Mouse (Mus musculus) embryonic facial prominence, embryonic 12.5 days (tissue): ENCODE data around the gene Gm10644. TPM values are rescaled to one million over a fixed set of nuclear protein-coding genes. Genes with fewer than 3 reads are reported as not detected.

ENCODE experiments used
- ATAC-seq: fragments of 200-750 bp; cut with Nextera tagmentation; 2 replicates; pipeline ENCODE4 v1.8.0; 2017; ENCODE audit not compliant: insufficient number of reproducible peaks, insufficient read depth, low FRiP score, low TSS enrichment
- H3K27ac ChIP-seq: fragments of 300-500 bp; sonication (generic); 2 replicates; pipeline ENCODE4 v1.5.1; 2016; ENCODE audit warnings: mild to moderate bottlenecking
- H3K27me3 ChIP-seq: fragments of 300-500 bp; sonication (generic); 2 replicates; pipeline ENCODE4 v1.6.1; 2016; ENCODE audit warnings: mild to moderate bottlenecking, moderate library complexity
- H3K36me3 ChIP-seq: fragments of 300-500 bp; sonication (generic); 2 replicates; pipeline ENCODE4 v1.6.1; 2016; ENCODE audit warnings: mild to moderate bottlenecking
- H3K4me1 ChIP-seq: fragments of 300-500 bp; sonication (generic); 2 replicates; pipeline ENCODE4 v1.6.1; 2016
- H3K4me2 ChIP-seq: fragments of 300-500 bp; sonication (generic); replicated peaks from 2 replicates; pipeline ENCODE4 v1.6.1; 2016; ENCODE audit warnings: mild to moderate bottlenecking, moderate library complexity
- H3K4me3 ChIP-seq: fragments of 300-500 bp; sonication (generic); 2 replicates; pipeline ENCODE4 v1.5.1; 2016; ENCODE audit warnings: mild to moderate bottlenecking
- H3K9ac ChIP-seq: fragments of 300-500 bp; sonication (generic); 2 replicates; pipeline ENCODE4 v1.6.1; 2016; ENCODE audit warnings: mild to moderate bottlenecking, moderate library complexity
- H3K9me3 ChIP-seq: fragments of 300-500 bp; sonication (generic); 2 replicates; pipeline ENCODE4 v1.6.1; 2016; ENCODE audit warnings: mild to moderate bottlenecking, moderate library complexity
- WGBS: fragments of 180-500 bp; shearing (Covaris S2); methylation state at CpG from one replicate; pipeline ENCODE4 v1.1.7; 2016; 5-methylcytosine and 5-hydroxymethylcytosine counted together
- polyA plus RNA-seq: library from polyadenylated mRNA; unstranded; fragments of >200 nt; fragmentation: Nextera tagmentation; extraction: Ambion mirVana; gene quantifications from 2 replicates; pipeline ENCODE4 v1.2.1, GENCODE M21; 2016

Gm10644 gene
- polyA plus RNA-seq, 1 experiment from 2014 or later = 0.79 TPM

- WGBS = 8% methylated on average over 14 of the region's 14 CpGs
- H3K36me3 ChIP-seq = 0 out of 2 replicates have a peak, but pooled peaks cover 5% of the 10 kb centered on the region
- 0 out of 2 replicates have a peak overlapping the region, but pooled peaks have one; percentile 1 for H3K27ac ChIP-seq
- H3K4me2 ChIP-seq = peak overlapping the region; percentile 77
- peak overlapping the region; percentile 94 for H3K9ac ChIP-seq
- peak overlapping the region; percentile 96 for H3K4me3 ChIP-seq
- H3K9me3 ChIP-seq = no peaks in the 10 kb centered on the region
- no peak for ATAC-seq
- peaks cover 47% of the 10 kb centered on the region for H3K4me1 ChIP-seq
- no peaks in the 10 kb centered on the region for H3K27me3 ChIP-seq
These were observed 53.2 kb downstream of the Gm10644 start for GRCm38 (mm10) chr8:83901566-83902485.

GRCm38 (mm10) chr8:83900957-83901270 lies 54.1 kb downstream of the Gm10644 start:
- WGBS = under 1% methylated on average over 40 of the region's 40 CpGs
- Histone ChIP-seq H3K36me3 (no peaks in the 10 kb centered on the region), H3K27ac (peak overlapping the region; percentile 99)

GRCm38 (mm10) chr8:83900266-83900956 lies 54.6 kb downstream of the Gm10644 start:
- peaks cover 6% of the 10 kb centered on the region; the same call in 1 of the 2 replicates for H3K27me3 ChIP-seq
- H3K27ac ChIP-seq = peak overlapping the region; percentile 99
- H3K4me1 ChIP-seq = peaks cover 43% of the 10 kb centered on the region
- H3K36me3 ChIP-seq = no peaks in the 10 kb centered on the region
- peak overlapping the region; percentile 94 for H3K9ac ChIP-seq
- WGBS = under 1% methylated on average over 70 of the region's 100 CpGs
- ATAC-seq = no peak
- no peaks in the 10 kb centered on the region for H3K9me3 ChIP-seq
- H3K4me2 ChIP-seq = peak overlapping the region; percentile 77
- peak overlapping the region; percentile 96 for H3K4me3 ChIP-seq

More at GRCm38 (mm10) chr8:83900957-83901270, 54.1 kb downstream of the Gm10644 start:
- ATAC-seq = no peak
- Histone ChIP-seq H3K4me1 (peaks cover 43% of the 10 kb centered on the region), H3K4me2 (peak overlapping the region; percentile 77), H3K4me3 (peak overlapping the region; percentile 96), H3K9ac (peak overlapping the region; percentile 94), H3K27me3 (0 out of 2 replicates have a peak, but pooled peaks cover under 1% of the 10 kb centered on the region), H3K9me3 (no peaks in the 10 kb centered on the region)

GRCm38 (mm10) chr8:83899363-83900252 lies 55.4 kb downstream of the Gm10644 start, which contains the start of gene Adgrl1:
Gene Adgrl1, plus strand, starts transcription at chr8:83900105.
- peak within 1 kb of the TSS; percentile 99 for H3K27ac ChIP-seq
- H3K27me3 ChIP-seq = peaks cover 14% of the 10 kb centered on the region; the same call in 1 of the 2 replicates
- peaks cover 43% of the 10 kb centered on the region for H3K4me1 ChIP-seq
- H3K9me3 ChIP-seq = no peaks in the 10 kb centered on the region
- H3K9ac ChIP-seq = peak within 1 kb of the TSS; percentile 94
- H3K4me3 ChIP-seq = peak within 1 kb of the TSS; percentile 96
- no peaks in the 10 kb centered on the region for H3K36me3 ChIP-seq
- peak within 1 kb of the TSS; percentile 77 for H3K4me2 ChIP-seq
- WGBS = under 1% methylated on average over 63 of the region's 70 CpGs
- peak; percentile 92 for ATAC-seq

- H3K36me3 ChIP-seq = no peaks in the 10 kb centered on the region
- peaks cover 20% of the 10 kb centered on the region for H3K27me3 ChIP-seq
- peak overlapping the region; percentile 77 for H3K4me2 ChIP-seq
- peak overlapping the region; percentile 94 for H3K9ac ChIP-seq
- H3K4me1 ChIP-seq = peaks cover 39% of the 10 kb centered on the region
- H3K4me3 ChIP-seq = peak overlapping the region; percentile 96
- no peaks in the 10 kb centered on the region for H3K9me3 ChIP-seq
- WGBS = 0% methylated on average over 13 of the region's 13 CpGs
- peak; percentile 30; the same call in 1 of the 2 replicates for ATAC-seq
- peak overlapping the region; percentile 99 for H3K27ac ChIP-seq
These were observed 56.0 kb downstream of the Gm10644 start for GRCm38 (mm10) chr8:83898985-83899362.

GRCm38 (mm10) chr8:83898456-83898855 lies 56.5 kb downstream of the Gm10644 start:
- Histone ChIP-seq H3K4me2 (peak overlapping the region; percentile 77), H3K27me3 (peaks cover 20% of the 10 kb centered on the region), H3K36me3 (no peaks in the 10 kb centered on the region), H3K9me3 (no peaks in the 10 kb centered on the region), H3K27ac (peak overlapping the region; percentile 99), H3K4me3 (peak overlapping the region; percentile 96), H3K4me1 (peaks cover 34% of the 10 kb centered on the region), H3K9ac (peak overlapping the region; percentile 94; the same call in 1 of the 2 replicates)
- WGBS = 3% methylated on average over 10 of the region's 10 CpGs
- ATAC-seq = no peak

GRCm38 (mm10) chr8:83897211-83897610 lies 57.8 kb downstream of the Gm10644 start:
- H3K9me3 ChIP-seq = no peaks in the 10 kb centered on the region
- peak overlapping the region; percentile 77 for H3K4me2 ChIP-seq
- ATAC-seq = no peak
- peak overlapping the region; percentile 26 for H3K4me3 ChIP-seq
- H3K9ac ChIP-seq = peak overlapping the region; percentile 38; the same call in 1 of the 2 replicates
- H3K4me1 ChIP-seq = peaks cover 21% of the 10 kb centered on the region
- WGBS = 4% methylated on average over 26 of the region's 26 CpGs
- H3K36me3 ChIP-seq = no peaks in the 10 kb centered on the region
- peaks cover 20% of the 10 kb centered on the region for H3K27me3 ChIP-seq
- no peak overlapping the region for H3K27ac ChIP-seq

GRCm38 (mm10) chr8:83896461-83896860 lies 58.5 kb downstream of the Gm10644 start:
- Histone ChIP-seq H3K27me3 (peaks cover 20% of the 10 kb centered on the region), H3K36me3 (no peaks in the 10 kb centered on the region), H3K9ac (no peak overlapping the region), H3K4me1 (peaks cover 14% of the 10 kb centered on the region), H3K4me3 (no peak overlapping the region), H3K9me3 (no peaks in the 10 kb centered on the region), H3K27ac (no peak overlapping the region), H3K4me2 (no peak overlapping the region; the same call in 1 of the 2 replicates)
- 82% methylated on average over 7 of the region's 7 CpGs for WGBS
- ATAC-seq = no peak

- Histone ChIP-seq H3K9ac (no peak overlapping the region), H3K36me3 (no peaks in the 10 kb centered on the region), H3K4me2 (no peak overlapping the region), H3K27ac (no peak overlapping the region), H3K27me3 (peaks cover 20% of the 10 kb centered on the region), H3K4me1 (peaks cover 12% of the 10 kb centered on the region; the same call in 1 of the 2 replicates), H3K9me3 (no peaks in the 10 kb centered on the region), H3K4me3 (no peak overlapping the region)
- ATAC-seq = no peak
- WGBS = 10% methylated on average over 5 of the region's 5 CpGs
These were observed 59.1 kb downstream of the Gm10644 start for GRCm38 (mm10) chr8:83895894-83896293.

GRCm38 (mm10) chr8:83893915-83894314 lies 61.1 kb downstream of the Gm10644 start:
- no peak overlapping the region for H3K4me3 ChIP-seq
- H3K36me3 ChIP-seq = no peaks in the 10 kb centered on the region
- no peak overlapping the region for H3K27ac ChIP-seq
- H3K4me2 ChIP-seq = no peak overlapping the region
- peaks cover 12% of the 10 kb centered on the region; the same call in 1 of the 2 replicates for H3K4me1 ChIP-seq
- H3K27me3 ChIP-seq = peaks cover 20% of the 10 kb centered on the region
- no peak overlapping the region for H3K9ac ChIP-seq
- no peaks in the 10 kb centered on the region for H3K9me3 ChIP-seq
- no peak for ATAC-seq
- 5% methylated on average over 5 of the region's 5 CpGs for WGBS

GRCm38 (mm10) chr8:83892061-83892460 lies 62.9 kb downstream of the Gm10644 start:
- Histone ChIP-seq H3K9ac (no peak overlapping the region), H3K4me2 (no peak overlapping the region), H3K4me3 (no peak overlapping the region), H3K36me3 (no peaks in the 10 kb centered on the region), H3K27ac (no peak overlapping the region), H3K4me1 (peaks cover 3% of the 10 kb centered on the region; the same call in 1 of the 2 replicates), H3K9me3 (no peaks in the 10 kb centered on the region), H3K27me3 (peaks cover 20% of the 10 kb centered on the region)
- 67% methylated on average over 4 of the region's 4 CpGs for WGBS
- no peak for ATAC-seq
